Mouse (Mus musculus) G1E (cell line): ENCODE measurements around the gene Glce.

ENCODE experiments used
- CTCF ChIP-seq: IDR thresholded peaks from 2 replicates; pipeline ENCODE4 v1.5.1; 2012; ENCODE audit warnings: low read depth, low read length, inconsistent platforms, mixed read lengths
- GATA1 ChIP-seq: IDR thresholded peaks from 2 replicates; pipeline ENCODE4 v1.6.1; 2012; ENCODE audit warnings: borderline replicate concordance, low read length, inconsistent platforms, mixed read lengths
- POLR2AphosphoS5 ChIP-seq: IDR thresholded peaks from 2 replicates; pipeline ENCODE4 v1.6.1; 2012; ENCODE audit warnings: low read depth, low read length, inconsistent platforms; ENCODE audit not compliant: insufficient replicate concordance

DNA sequence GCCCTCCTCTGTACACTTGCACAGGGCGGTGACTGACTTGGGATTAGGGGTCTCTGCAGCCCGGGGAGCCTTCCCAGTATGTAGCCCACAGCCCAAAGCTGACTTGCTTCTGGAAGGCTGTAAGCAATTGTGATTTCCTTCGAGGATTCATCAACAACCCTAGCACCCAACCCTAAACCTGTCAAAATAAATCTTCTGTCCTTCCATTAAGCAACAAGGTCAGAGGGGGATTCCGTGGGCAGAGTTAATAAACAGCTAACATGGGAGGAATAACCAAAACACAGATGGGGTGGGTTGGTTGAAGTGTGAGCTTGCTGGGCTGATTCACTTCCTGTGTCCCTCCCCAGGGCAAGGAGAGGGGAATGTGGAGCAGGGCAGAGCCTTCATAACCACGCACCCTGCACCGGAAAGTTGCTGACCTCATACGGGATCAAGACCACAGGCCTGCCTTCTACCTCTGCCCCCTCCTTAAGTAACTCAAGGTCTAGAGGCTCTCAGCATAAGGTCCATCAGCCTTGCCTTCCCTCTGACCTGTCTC lies 100.8 kb downstream of the Glce start:
- TF ChIP-seq GATA1 (no peak), CTCF (no peak), POLR2AphosphoS5 (no peak)
